Mouse (Mus musculus): Measurements from ENCODE around the gene Tent5b.

DNA sequence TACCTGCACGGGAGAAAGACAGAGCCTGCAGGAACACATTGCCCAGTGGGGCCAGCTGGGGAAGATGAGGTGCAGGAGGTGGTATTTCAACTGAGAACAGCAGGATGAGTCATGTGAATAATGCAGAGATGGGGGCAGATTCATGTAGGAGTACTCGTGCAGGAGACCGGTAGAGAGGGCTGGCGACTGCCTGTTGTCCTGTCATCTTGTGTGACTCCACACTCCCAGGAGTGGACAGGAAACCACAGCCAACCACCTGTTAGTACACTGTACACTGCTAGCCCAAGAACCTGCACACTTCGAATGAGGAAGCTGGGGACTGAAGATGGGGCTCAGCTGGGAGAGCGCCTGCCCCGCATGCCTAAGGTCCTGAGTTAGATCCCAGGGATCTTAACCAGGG lies 21.6 kb downstream of the Tent5b start:
- TF ChIP-seq CTCF (IDR thresholded peaks at IDR 0.05; ENCODE audit: extremely low read depth, insufficient read depth, insufficient read length, insufficient replicate concordance) (no peak), POLR2A (IDR thresholded peaks at IDR 0.05; ENCODE audit: low read depth, low read length) (no peak)

Measured in spleen, adult 2 months (tissue).